Mouse (Mus musculus) bone marrow macrophage, adult 2 months (primary cell): ENCODE data around the gene Hmgcl.

ENCODE experiments used
- CTCF ChIP-seq: IDR thresholded peaks from 2 replicates; pipeline ENCODE4 v1.5.1; 2012; ENCODE audit warnings: low read depth, mild to moderate bottlenecking, low read length, moderate library complexity
- POLR2A ChIP-seq: IDR thresholded peaks from 2 replicates; pipeline ENCODE4 v1.6.1; 2012; ENCODE audit warnings: mild to moderate bottlenecking, low read depth, low read length, borderline replicate concordance

DNA sequence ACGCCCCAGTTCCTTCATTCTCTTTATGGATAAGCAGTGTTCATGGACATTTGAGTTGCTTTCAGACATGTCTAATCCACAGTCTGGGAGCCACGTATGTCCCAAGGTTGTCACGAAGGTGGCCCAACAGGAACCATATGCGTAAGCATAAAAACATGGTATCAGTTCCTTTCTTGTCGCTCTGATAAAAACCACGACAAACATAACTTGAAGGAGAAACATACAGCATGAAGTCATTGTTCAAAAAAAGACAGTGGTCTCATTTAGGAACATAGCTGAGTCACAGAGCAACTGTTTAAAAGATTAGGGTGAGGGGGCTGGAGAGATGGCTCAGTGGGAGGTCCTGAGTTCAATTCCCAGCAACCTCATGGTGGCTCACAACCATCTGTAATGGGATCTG, 4.1 kb upstream of the Hmgcl start:
- no peak for TF ChIP-seq CTCF
- no peak for TF ChIP-seq POLR2A
